Mouse (Mus musculus) layer of hippocampus, adult 11-12 months (tissue): ENCODE measurements around the gene Ank.

Source experiments
- DNase-seq: peaks from one replicate; pipeline ENCODE4 v3.0.0; 2022; ENCODE audit warnings: low spot score

Gene Ank

DNA sequence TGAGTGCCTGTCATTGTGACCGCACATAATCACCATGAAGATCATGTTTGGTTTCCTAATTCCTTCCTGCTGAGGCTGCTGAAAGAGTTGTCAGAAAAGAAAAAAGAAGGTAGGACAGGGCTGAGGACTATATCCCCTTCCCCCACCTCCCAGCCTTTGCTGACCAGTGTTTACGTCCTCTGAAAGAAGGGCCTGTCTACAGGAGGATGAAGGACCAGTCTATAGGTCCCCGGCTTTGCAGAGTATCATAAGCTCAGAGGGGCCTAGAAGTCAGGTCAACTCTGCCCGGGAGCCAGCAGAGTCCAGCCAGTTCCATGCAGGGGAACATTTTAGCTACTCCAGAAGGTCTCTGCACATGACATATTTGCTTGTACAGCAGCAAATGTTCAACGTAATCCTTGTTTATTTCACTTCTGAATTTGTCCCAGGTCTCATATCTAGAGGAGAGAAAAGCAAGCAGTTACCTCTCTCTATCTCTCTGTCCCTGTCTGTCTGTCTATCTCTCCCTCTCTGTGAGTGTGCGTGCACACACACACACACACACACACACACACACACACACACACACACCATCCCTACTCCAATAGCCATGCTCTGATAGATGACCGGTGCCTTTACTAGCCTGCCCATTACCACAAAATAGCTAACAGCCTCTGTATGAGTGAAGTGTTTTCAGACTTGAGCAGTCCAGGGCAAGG, 31.0 kb downstream of the Ank start:
- DNase-seq: no peak

- DNase-seq: no peak
Measured at GRCm38 (mm10) chr15:27498078-27498477, 31.6 kb downstream of the Ank start.

GRCm38 (mm10) chr15:27500390-27500789, 33.9 kb downstream of the Ank start:
- DNase-seq: no peak

GRCm38 (mm10) chr15:27502338-27502737, 35.9 kb downstream of the Ank start:
- no peak for DNase-seq

DNA sequence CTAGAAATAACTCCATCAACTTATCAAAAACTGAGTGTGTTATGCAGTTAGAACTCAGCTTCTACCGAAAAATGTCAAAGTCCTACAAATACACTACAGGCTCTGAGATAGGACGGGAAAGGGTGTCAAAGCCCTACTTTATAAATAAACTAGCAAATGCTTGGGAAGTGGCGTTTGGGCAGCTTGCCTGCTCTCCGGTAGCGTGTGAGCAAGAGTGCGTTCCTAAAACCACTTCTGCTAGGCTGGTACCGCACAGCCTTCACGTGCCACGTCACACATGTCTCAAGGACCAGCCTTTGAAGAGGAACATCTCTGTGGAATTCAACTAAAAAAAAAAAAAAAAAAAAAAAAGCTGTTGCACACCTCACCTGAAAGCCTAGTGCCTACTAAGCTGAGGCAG, 36.7 kb downstream of the Ank start:
- peak; percentile 46 for DNase-seq

GRCm38 (mm10) chr15:27503801-27504730, 37.6 kb downstream of the Ank start:
- no peak for DNase-seq

GRCm38 (mm10) chr15:27506127-27506886, 39.8 kb downstream of the Ank start:
- DNase-seq: no peak

DNA sequence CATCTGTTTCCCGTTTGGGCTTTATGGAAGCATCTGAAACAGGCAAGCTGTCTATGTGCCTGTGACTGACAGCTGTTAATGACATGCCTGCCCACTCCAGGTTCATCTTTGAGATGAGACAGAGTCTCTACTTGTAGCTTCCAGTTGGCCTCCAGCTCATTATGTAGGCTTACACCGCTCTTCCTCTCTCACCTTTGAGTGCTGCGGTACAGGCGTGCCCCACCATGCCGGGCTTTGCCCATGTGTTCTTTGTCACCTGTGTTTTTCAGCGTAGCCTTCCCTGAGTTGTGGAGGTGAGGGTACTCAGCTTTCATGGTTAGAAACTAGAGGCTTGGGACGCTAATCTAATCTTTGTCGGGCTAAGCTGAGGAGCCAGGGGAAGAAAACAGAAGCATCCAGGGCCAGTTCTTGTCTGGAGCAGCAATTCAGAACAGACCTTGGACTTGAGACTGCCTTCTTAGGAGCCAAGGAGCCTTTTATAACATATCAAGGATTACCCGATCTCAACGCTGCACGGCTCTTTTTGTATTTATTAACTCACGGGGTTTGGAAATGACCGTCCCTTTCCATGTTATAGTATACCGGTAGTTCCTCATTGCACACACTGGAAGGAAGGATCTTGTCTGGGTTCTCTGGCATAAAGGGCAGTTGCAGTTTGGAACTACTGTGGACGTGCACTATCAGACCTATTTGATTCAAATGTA, 40.6 kb downstream of the Ank start:
- no peak for DNase-seq

DNA sequence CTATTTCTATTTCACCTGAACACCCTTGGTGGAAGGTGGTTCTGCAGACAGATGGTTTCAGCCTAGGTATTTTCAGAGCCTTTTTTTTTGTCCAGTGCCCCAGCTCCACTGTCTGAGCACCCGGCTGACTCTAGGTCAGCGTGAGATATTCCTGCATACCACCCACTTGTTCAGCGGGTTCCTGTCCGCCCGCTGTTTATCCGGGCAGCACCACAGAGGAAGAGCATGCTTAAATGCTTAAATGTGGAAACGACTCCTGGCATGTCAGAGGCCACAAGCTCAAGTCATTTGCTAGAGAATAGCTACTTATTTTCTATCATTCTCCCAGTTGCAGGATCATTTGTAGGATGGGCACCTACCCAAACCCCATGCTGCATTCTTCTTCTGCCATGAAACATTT, 41.7 kb downstream of the Ank start:
- no peak for DNase-seq

GRCm38 (mm10) chr15:27508982-27509381, 42.5 kb downstream of the Ank start:
- peak; percentile 73 for DNase-seq

DNA sequence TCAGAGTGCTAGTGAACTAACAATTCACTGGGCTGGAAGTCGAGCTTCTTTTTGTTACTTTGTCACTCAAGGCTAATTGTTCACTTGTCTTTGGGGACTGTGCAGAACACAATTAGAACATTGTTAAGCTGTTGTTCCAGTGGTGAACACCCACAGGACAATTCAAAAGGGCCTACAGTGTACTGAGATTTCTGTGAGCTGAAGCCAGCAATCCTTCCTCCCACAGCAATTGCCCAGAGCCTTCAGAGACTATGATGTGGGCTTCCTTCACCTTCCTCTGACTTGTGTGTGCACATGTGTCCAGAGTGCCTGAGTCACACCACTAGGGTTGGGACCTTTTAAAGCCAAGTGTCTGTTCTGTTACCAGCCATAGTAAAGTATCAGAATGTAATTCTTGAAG, 50.5 kb downstream of the Ank start:
- DNase-seq: no peak

GRCm38 (mm10) chr15:27518026-27518425, 51.5 kb downstream of the Ank start:
- DNase-seq: no peak

- DNase-seq: no peak
Measured at GRCm38 (mm10) chr15:27519857-27520256, 53.4 kb downstream of the Ank start.

- DNase-seq: no peak
Measured at GRCm38 (mm10) chr15:27525233-27526005, 58.9 kb downstream of the Ank start.

DNA sequence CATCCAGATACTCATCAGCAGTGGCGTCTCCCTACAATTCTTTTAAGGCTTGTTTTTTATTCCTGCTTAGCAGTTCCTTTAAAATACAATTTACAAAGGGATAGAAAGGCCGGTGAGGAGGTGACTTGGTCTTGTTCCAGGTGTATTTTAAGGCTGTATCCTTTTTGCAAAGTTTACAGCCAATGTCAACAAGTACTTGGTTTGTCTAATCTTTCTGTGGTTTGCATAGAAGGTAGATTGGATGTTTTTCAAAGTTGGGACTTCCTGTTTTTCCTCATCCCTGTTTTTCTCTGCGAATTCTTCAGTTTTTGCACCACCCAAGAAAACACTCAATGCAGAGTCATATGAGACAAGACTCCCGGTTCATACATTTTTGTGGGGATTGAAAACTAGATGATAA, 62.4 kb downstream of the Ank start:
- DNase-seq: no peak

GRCm38 (mm10) chr15:27530023-27530422, 63.5 kb downstream of the Ank start:
- no peak for DNase-seq

- DNase-seq: no peak
Measured at GRCm38 (mm10) chr15:27533036-27533435, 66.6 kb downstream of the Ank start.

DNA sequence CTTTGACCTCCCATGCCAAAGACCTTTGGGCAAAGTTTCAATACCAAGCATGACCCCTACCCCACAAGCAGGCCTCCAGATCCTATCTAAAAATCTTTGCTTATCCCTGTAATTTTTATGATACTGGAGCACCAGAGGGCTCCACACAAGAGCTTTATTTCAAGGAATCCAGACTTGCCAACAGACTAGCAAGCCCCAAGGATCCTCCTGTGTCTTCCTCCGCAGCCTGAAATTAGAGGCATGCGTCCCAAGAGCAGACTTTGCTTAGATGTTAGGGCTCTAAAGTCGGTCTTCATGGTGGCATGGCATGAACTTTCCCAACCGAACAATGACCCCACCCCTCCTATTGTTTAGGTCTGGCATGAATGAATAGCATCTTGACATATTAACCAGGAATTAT, 69.2 kb downstream of the Ank start:
- no peak for DNase-seq

DNA sequence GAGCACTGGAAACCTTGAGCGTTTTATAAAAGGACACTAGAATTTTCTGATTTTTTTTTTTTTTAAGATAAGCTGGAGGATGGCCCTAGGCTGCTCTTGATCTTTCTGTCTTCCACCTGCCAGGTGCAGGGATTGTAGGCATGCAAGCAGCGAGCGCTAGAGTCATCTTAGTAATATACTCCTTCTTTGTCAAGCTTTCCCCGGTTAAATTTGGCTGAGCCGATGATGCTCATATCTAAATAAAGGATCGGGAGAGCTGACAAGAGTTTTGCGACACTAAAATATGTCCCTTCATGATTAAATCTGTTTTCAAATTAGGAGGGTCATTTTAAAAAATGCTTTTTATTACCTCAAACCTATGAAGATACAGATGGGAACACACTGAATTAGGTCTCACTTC, 69.7 kb downstream of the Ank start:
- DNase-seq: no peak

DNA sequence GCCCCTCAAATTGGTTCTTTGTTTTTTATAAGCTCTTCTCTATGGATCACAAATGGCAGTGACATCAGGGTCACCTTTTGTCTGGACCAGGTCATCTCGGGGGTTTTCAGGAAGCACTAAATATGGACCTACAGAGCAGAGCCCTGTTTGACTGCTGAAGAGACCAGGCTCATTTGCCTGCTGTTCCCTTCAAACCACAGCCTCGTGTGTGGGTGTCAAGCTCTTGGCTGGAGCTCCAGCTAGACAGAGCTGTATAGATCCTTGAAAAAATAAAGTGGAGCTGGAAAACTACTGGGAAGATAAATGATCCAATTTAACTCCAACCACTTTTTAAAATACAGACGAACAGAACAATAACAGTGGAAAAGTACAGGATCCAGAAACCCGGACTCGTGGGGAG, 70.3 kb downstream of the Ank start:
- DNase-seq: peak; percentile 65

DNA sequence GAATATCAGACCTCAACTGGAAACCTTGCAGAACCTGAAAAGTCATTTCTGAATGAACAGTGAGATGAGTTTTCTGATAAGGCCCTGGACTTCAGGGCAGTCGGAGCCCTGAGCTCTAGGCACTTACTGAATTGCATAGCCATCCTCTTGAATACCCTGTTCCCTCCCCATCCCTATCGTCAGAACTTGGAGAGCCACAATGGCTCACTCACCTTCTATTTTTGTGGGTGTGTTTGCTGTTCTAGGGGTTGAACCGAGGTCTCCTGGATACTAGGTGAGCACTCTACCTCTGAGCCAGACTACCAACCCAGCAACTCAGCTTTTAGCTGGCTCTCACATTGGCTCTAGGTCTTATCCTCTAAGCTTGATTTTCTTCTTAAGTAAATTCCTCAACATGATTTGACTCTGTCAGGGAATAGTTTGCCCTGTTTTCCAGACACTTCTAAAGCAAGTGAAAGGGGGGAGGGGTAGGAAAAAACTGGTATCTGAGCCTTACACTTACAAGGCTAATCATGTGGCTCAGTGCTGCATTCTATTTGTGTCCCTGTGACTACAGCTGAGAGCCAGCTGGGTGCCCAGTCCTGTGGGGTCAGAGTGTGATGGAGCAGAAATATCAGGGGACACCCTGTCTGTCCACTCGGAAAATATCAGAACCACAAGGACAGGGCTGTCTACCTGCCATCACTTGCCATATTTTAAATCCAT, 71.2 kb downstream of the Ank start:
- DNase-seq: no peak
